Mouse (Mus musculus) liver, adult (tissue): ENCODE results near the gene Med11.

Experiments used
- GATA4 ChIP-seq: IDR thresholded peaks from 2 replicates; pipeline ENCODE4 v1.6.1; 2014; ENCODE audit warnings: mild to moderate bottlenecking, low read length; ENCODE audit not compliant: insufficient replicate concordance

The Med11 gene

GRCm38 (mm10) chr11:70451797-70452498 is at the start of gene Med11:
Gene Med11 (plus strand): TSS chr11:70451919.
- TF ChIP-seq GATA4 = peak; percentile 8; the same call in 1 of the 2 replicates

- TF ChIP-seq GATA4 = peak; percentile 71; the same call in 1 of the 2 replicates
Measured at GRCm38 (mm10) chr11:70403598-70403997, 48.1 kb upstream of the Med11 start.

- no peak for TF ChIP-seq GATA4
Measured at GRCm38 (mm10) chr11:70409594-70410296, 42.0 kb upstream of the Med11 start, which contains the start of gene Pelp1. Gene Pelp1 (minus strand): TSS chr11:70410031.

- no peak for TF ChIP-seq GATA4
Measured at GRCm38 (mm10) chr11:70410297-70410643, 41.4 kb upstream of the Med11 start.

GRCm38 (mm10) chr11:70412591-70412990 is 39.1 kb upstream of the Med11 start:
- TF ChIP-seq GATA4 = no peak

- no peak for TF ChIP-seq GATA4
Measured at GRCm38 (mm10) chr11:70413961-70414360, 37.8 kb upstream of the Med11 start.

GRCm38 (mm10) chr11:70418199-70418598 is 33.5 kb upstream of the Med11 start:
- TF ChIP-seq GATA4 = no peak

DNA sequence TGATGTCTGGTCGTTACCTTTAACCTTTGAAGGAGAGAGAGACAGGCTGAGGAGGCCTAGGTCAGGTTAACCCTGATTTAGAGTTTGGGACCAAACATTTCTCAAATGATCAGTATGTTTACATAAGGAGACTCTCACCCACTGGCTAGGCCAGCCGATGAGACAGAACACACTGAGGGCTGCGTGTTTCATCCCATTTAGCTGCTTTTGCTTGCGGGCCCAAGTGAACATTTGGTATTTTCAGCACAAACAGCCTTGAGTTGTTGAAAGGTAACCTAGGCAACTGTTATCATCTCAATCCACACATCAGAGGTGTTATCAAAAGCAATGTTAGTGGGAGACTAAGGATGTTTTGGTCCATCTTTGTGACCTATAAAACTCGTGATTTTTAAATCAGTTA is 32.2 kb upstream of the Med11 start:
- no peak for TF ChIP-seq GATA4

- no peak for TF ChIP-seq GATA4
Measured at GRCm38 (mm10) chr11:70431574-70431973, 20.1 kb upstream of the Med11 start.

GRCm38 (mm10) chr11:70432048-70432894 is 19.4 kb upstream of the Med11 start, which contains the start of gene Arrb2:
Gene Arrb2 (plus strand): TSS chr11:70432635.
- TF ChIP-seq GATA4 = peak; percentile 57; the same call in 1 of the 2 replicates

DNA sequence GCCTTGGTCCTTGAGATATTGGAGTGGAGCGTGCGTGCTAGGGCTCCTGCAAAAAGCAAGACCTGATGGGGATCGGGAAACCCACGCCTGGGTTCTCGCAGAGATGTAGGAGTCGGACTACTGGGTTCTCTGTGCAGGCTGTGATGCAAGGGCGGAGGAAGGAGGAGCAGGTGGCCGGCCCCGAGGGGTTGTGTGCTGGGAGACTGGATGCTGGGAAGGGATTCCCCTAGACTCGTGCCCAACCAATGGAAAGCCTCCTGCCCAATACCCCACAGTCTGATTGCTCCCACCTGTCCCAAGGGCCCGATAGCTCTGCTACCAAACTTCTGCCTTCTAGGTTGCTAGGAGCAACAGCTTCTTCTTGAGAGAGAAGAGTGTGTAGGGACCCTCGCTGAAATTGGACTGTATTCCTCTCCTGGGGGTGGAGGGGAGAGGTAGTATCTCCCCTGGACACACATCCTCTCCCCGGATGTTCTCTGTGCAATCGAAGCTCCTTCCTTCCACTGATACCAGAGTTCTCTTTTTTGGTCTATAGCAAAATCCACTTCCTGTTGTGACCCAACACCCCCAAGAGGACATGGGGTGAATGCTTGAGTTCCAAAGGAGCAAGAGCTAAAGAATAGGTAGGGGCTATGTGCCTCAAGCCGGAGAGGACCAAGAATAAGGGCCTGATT is 18.7 kb upstream of the Med11 start:
- peak; percentile 77; the same call in 1 of the 2 replicates for TF ChIP-seq GATA4

DNA sequence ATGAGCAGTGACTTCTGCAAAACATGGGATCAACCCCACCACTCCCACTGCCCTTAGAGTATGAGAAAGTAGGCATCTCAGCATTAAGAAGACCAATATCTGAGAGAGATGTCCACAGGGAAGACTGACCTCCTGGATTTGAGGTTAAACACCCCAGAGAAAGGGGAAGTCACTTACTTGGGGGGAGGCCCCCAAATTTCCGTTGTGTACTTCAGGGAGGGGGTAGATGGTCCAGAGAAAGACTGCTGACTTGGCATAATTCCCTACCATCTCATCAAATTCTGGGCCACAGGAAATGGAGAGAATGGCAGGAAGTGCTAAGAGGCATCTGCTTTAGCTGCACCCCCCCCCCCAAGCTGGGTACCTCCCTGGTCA is 18.2 kb upstream of the Med11 start:
- TF ChIP-seq GATA4 = no peak

DNA sequence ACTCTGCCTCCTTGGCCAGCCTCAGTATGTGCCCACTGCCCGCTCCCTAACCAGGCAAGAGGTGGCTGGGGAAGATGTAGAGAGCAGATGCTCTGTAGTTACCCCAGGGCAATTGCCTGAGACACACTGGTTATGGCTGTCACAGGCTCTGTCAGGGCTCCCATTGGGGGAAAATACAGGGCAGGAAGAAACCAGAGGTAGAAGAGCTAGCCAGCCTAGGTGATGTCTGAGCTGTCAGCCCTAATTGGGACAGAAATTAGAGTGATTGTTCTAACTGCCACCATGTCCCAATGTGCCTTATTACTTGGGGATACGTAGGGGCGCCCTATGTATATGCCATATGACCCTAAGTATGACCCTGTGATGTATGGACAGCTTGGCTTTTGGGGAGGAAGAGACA is 17.8 kb upstream of the Med11 start:
- no peak for TF ChIP-seq GATA4

- no peak for TF ChIP-seq GATA4
Measured at GRCm38 (mm10) chr11:70435476-70435875, 16.2 kb upstream of the Med11 start.

- no peak for TF ChIP-seq GATA4
Measured at GRCm38 (mm10) chr11:70437426-70437825, 14.3 kb upstream of the Med11 start.
